36 mouse cellular contexts compared by ENCODE assay signal in genomic region chr2:62210109-62210508, GRCm38 (mm10).
"Had no signal": no experiment of that assay in that cellular context is flagged by ENCODE, and none has a peak within 500 bp of the region (broad histone marks: within the 10 kb centered on the region; RNA-seq: fewer than 3 reads in every experiment).

No protein-coding gene starts in this region.

- DNase-seq: heart, adult 18-20 months; heart, adult 2 months; heart, postnatal 10 days; heart, postnatal 14 days; heart, postnatal 36 days; heart, postnatal 4 days; kidney, adult 11 months; kidney, adult 18-20 months; kidney, adult 2 months; kidney, adult 8-10 months; kidney, adult 9 months; kidney, postnatal 10 days; kidney, postnatal 14 days; kidney, postnatal 25 days; kidney, postnatal 36 days; kidney, postnatal 4 days; layer of hippocampus, adult 9-11 months had no signal

- H3K27me3 ChIP-seq: heart, embryonic 12.5 days; heart, embryonic 13.5 days; heart, embryonic 15.5 days; hindbrain, embryonic 12.5 days; hindbrain, embryonic 13.5 days; hindbrain, embryonic 15.5 days; intestine, embryonic 15.5 days; kidney, embryonic 15.5 days had no signal

- H3K36me3 ChIP-seq: heart, embryonic 10.5 days; heart, embryonic 12.5 days; heart, embryonic 13.5 days; heart, embryonic 15.5 days; hindbrain, embryonic 10.5 days; hindbrain, embryonic 12.5 days; hindbrain, embryonic 13.5 days; hindbrain, embryonic 15.5 days; intestine, embryonic 15.5 days; kidney, embryonic 15.5 days had no signal

- H3K9me3 ChIP-seq: heart, embryonic 10.5 days; heart, embryonic 12.5 days; heart, embryonic 13.5 days; heart, embryonic 15.5 days; hindbrain, embryonic 10.5 days; hindbrain, embryonic 12.5 days; hindbrain, embryonic 13.5 days; hindbrain, embryonic 15.5 days; intestine, embryonic 15.5 days; kidney, embryonic 15.5 days had no signal

- H3K4me1 ChIP-seq: heart, embryonic 10.5 days; heart, embryonic 12.5 days; heart, embryonic 15.5 days; hindbrain, embryonic 10.5 days; hindbrain, embryonic 12.5 days; hindbrain, embryonic 13.5 days; hindbrain, embryonic 15.5 days; intestine, embryonic 15.5 days; kidney, embryonic 15.5 days had no signal

- H3K4me2 ChIP-seq: heart, embryonic 11.5 days; heart, embryonic 12.5 days; heart, embryonic 13.5 days; heart, embryonic 15.5 days; hindbrain, embryonic 12.5 days; hindbrain, embryonic 13.5 days; hindbrain, embryonic 14.5 days; hindbrain, embryonic 15.5 days; intestine, embryonic 15.5 days; kidney, embryonic 15.5 days had no signal

- H3K4me3 ChIP-seq: heart, adult 2 months; heart, embryonic 10.5 days; heart, embryonic 12.5 days; heart, embryonic 13.5 days; heart, embryonic 15.5 days; hindbrain, embryonic 10.5 days; hindbrain, embryonic 12.5 days; hindbrain, embryonic 13.5 days; hindbrain, embryonic 15.5 days; intestine, embryonic 15.5 days; kidney, embryonic 15.5 days; layer of hippocampus, adult 2 months had no signal

- ATAC-seq: hindbrain, embryonic 16.5 days; hindbrain, postnatal 0 days; inflammation-experienced regulatory T-cells, adult 6 months; intestine, embryonic 15.5 days; intestine, embryonic 16.5 days; intestine, postnatal 0 days had no signal

- H3K27ac ChIP-seq: heart, adult 2 months; heart, embryonic 10.5 days; heart, embryonic 13.5 days; heart, embryonic 15.5 days; hindbrain, embryonic 10.5 days; hindbrain, embryonic 12.5 days; hindbrain, embryonic 13.5 days; hindbrain, embryonic 14.5 days; hindbrain, embryonic 15.5 days; hindbrain, postnatal 0 days; intestine, embryonic 15.5 days; kidney, embryonic 15.5 days; kidney, postnatal 0 days; layer of hippocampus, adult 2 months had no signal

- H3K9ac ChIP-seq: heart, embryonic 12.5 days; heart, embryonic 13.5 days; heart, embryonic 15.5 days; hindbrain, embryonic 12.5 days; hindbrain, embryonic 13.5 days; hindbrain, embryonic 14.5 days; hindbrain, embryonic 15.5 days; intestine, embryonic 15.5 days; kidney, embryonic 15.5 days had no signal
